Mouse (Mus musculus) naive thymus-derived CD4-positive, alpha-beta T cell, adult 2 months (primary cell): ENCODE measurements around the gene Gm20696.

Experiments used
- DNase-seq: peaks from one replicate; pipeline ENCODE4 v3.0.0-alpha.2; 2011; ENCODE audit warnings: low read depth

Gene Gm20696

DNA sequence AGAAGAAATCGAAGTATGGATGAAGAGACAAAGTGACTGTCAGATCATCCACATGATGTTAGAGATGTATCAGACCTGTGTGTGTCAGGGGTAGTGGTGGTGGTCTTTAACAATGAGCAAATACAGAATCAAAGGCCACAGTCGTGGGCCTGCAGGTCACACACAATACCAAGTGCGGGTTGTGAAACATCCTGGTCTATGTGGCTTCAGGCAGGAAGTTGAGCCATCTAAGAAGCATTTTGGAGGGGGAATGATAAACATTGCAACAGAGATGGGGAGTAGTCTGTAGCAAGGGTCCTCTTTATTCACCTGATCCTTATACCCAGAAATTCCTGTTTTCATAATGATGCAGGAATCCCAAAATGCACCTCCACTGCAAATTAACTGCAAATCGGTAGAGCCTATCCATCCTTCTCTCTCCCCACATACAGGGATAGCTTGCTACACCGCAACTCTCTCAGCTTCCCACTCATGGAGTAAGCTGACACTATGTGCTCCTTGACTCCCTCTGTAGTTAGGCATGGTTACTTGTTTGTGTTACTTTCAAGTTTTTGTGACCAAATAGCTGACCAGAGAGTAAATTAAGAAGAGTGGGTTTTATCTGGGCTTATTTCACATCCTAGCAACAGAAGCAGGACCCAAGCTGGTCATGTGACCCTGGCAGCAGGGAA, 454.8 kb downstream of the Gm20696 start:
- no peak for DNase-seq

DNA sequence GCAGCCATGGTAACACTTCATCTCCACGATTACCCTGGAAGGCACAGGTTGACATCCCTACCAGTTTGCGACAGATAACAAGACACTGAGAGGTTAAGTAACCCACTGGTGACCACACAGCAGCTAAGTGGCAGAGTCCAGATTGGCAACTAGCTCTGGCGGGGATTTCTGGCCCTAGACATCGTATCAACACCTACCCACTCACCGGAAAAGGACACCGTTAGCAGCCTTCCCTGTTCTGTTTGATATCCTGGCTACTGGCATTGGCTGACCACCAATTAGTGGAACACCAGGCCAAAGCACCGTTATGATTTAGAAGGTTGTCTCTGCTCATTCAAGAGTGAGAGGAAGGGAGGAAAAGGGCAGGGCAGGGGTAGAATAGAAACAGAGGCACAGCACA, 456.4 kb downstream of the Gm20696 start:
- no peak for DNase-seq
